Mouse (Mus musculus) kidney, adult 2 months (tissue): ENCODE measurements around the gene Ube2ql1. TPM values are rescaled to one million over a fixed set of nuclear protein-coding genes. Genes with fewer than 3 reads are reported as not detected.

ENCODE experiments used
- DNase-seq: peaks from one replicate; pipeline ENCODE4 v3.0.0; 2021
- H3K27ac ChIP-seq: fragments of 200-500 bp; 2 replicates; pipeline ENCODE4 v1.5.1; 2012; ENCODE audit warnings: low read depth, low read length, control low read depth, inconsistent platforms; ENCODE audit not compliant: insufficient read depth
- H3K27me3 ChIP-seq: fragments of 200-500 bp; replicated peaks from 2 replicates; pipeline ENCODE4 v1.6.1; 2012; ENCODE audit warnings: mild to moderate bottlenecking, moderate library complexity, low read length, inconsistent platforms; ENCODE audit not compliant: control insufficient read depth, insufficient read depth
- H3K36me3 ChIP-seq: fragments of 200-500 bp; 2 replicates; pipeline ENCODE4 v1.6.1; 2012; ENCODE audit warnings: mild to moderate bottlenecking, moderate library complexity, low read length, inconsistent platforms; ENCODE audit not compliant: control insufficient read depth, insufficient read depth
- H3K4me1 ChIP-seq: fragments of 200-500 bp; 2 replicates; pipeline ENCODE4 v1.6.1; 2011; ENCODE audit warnings: low read length; ENCODE audit not compliant: control insufficient read depth, insufficient read depth
- H3K4me3 ChIP-seq: fragments of 200-500 bp; 2 replicates; pipeline ENCODE4 v1.5.1; 2011; ENCODE audit warnings: mild to moderate bottlenecking, low read depth, low read length, control low read depth; ENCODE audit not compliant: insufficient read depth
- CTCF ChIP-seq: fragments of 200-500 bp; conservative IDR thresholded peaks from 2 replicates; pipeline ENCODE4 v1.5.1; 2011; ENCODE audit warnings: low read depth, mild to moderate bottlenecking, control low read depth, low read length, moderate library complexity, mixed read lengths; ENCODE audit not compliant: insufficient read depth, insufficient read length
- POLR2A ChIP-seq: fragments of 200-500 bp; IDR thresholded peaks from one replicate; pipeline ENCODE4 v1.6.1; 2011; ENCODE audit warnings: low read depth, low read length, control low read depth
- WGBS: fragments of 180-500 bp; shearing (Covaris S2); methylation state at CpG from one replicate; pipeline ENCODE4 v1.1.7; 2018; 5-methylcytosine and 5-hydroxymethylcytosine counted together
- polyA plus RNA-seq: library from polyadenylated mRNA; depleted of rRNA; stranded (reverse); fragments of >200 nt; gene quantifications from 2 replicates; pipeline ENCODE4 v1.2.3, GENCODE M21; 2012

Gene Ube2ql1
- polyA plus RNA-seq, 1 experiment: 1.8 TPM

DNA sequence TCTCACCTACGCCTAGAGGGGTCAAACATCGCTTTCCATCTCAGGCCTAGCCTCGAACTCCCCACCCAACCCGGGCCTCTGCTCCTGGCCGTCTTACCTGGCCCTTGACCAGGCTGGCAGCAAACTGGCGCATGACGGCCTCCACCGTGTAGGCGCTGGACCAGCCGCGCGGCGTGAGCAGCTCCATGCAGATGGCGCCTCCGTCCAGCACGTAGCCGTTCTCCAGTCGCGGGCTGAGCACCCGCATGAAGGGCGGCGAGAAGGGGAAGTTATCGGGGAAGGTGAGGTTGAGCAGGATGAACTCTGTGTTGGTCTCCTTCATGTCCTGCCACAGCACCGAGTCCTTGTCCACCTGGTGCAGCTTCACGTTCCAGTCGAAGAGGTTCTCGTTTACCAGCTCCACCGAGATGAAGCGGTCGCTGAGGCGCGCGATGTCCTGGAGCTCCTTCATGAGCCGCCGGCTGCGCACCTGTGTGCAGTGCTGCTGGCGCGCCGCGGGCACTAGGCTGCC lies 1.2 kb downstream of the Ube2ql1 start:
- WGBS: 1% methylated on average over 40 of the region's 40 CpGs
- Histone ChIP-seq H3K27ac (no peak overlapping the region), H3K4me3 (peak overlapping the region; percentile 54), H3K36me3 (no peaks in the 10 kb centered on the region), H3K27me3 (no peaks in the 10 kb centered on the region), H3K4me1 (no peaks in the 10 kb centered on the region)
- peak; percentile 19 for DNase-seq
- no peak for TF ChIP-seq POLR2A
- TF ChIP-seq CTCF: no peak

- H3K4me1 ChIP-seq: no peaks in the 10 kb centered on the region
- H3K36me3 ChIP-seq: no peaks in the 10 kb centered on the region
- no peak overlapping the region for H3K27ac ChIP-seq
- no peak overlapping the region for H3K4me3 ChIP-seq
- no peak for DNase-seq
- 22% methylated on average over 19 of the region's 19 CpGs for WGBS
- TF ChIP-seq POLR2A: no peak
- TF ChIP-seq CTCF: no peak
- no peaks in the 10 kb centered on the region for H3K27me3 ChIP-seq
These were observed 2.1 kb downstream of the Ube2ql1 start for GRCm38 (mm10) chr13:69737444-69738185.

DNA sequence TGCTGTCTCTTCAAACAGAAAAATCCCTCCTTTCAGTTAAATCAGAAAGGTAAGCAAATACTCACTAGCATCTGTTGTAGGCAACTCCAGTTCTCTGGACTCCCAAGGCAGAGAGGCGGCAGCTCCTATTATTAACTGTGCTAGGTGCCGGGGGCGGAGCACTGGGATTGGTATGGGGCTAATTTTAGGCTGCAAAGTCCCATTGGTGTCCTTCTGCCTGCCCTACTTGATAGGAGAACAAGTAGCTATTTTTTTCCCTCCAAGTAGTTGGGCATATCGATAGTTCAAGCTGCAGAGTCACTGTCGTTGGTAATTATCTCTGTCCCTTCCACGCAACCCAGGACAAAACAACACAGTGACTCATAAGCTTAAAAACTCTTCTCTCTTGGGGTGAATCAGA lies 7.1 kb downstream of the Ube2ql1 start:
- TF ChIP-seq POLR2A (no peak), CTCF (no peak)
- no peak overlapping the region for H3K4me3 ChIP-seq
- no peak for DNase-seq
- no peaks in the 10 kb centered on the region for H3K27me3 ChIP-seq
- no peaks in the 10 kb centered on the region for H3K36me3 ChIP-seq
- 89% methylated on average over 6 of the region's 6 CpGs for WGBS
- H3K27ac ChIP-seq: no peak overlapping the region
- no peaks in the 10 kb centered on the region for H3K4me1 ChIP-seq

GRCm38 (mm10) chr13:69725376-69725775 lies 14.3 kb downstream of the Ube2ql1 start:
- no peaks in the 10 kb centered on the region for H3K27me3 ChIP-seq
- no peak overlapping the region for H3K4me3 ChIP-seq
- TF ChIP-seq POLR2A (no peak), CTCF (no peak)
- no peaks in the 10 kb centered on the region for H3K36me3 ChIP-seq
- no peak overlapping the region for H3K27ac ChIP-seq
- H3K4me1 ChIP-seq: no peaks in the 10 kb centered on the region
- 93% methylated on average over 3 of the region's 3 CpGs for WGBS
- DNase-seq: no peak

GRCm38 (mm10) chr13:69721141-69721540 lies 18.5 kb downstream of the Ube2ql1 start:
- Histone ChIP-seq H3K4me1 (no peaks in the 10 kb centered on the region), H3K27ac (no peak overlapping the region), H3K4me3 (no peak overlapping the region), H3K27me3 (no peaks in the 10 kb centered on the region), H3K36me3 (no peaks in the 10 kb centered on the region)
- DNase-seq: no peak
- WGBS: 20% methylated on average over 6 of the region's 6 CpGs
- no peak for TF ChIP-seq CTCF
- TF ChIP-seq POLR2A: no peak

DNA sequence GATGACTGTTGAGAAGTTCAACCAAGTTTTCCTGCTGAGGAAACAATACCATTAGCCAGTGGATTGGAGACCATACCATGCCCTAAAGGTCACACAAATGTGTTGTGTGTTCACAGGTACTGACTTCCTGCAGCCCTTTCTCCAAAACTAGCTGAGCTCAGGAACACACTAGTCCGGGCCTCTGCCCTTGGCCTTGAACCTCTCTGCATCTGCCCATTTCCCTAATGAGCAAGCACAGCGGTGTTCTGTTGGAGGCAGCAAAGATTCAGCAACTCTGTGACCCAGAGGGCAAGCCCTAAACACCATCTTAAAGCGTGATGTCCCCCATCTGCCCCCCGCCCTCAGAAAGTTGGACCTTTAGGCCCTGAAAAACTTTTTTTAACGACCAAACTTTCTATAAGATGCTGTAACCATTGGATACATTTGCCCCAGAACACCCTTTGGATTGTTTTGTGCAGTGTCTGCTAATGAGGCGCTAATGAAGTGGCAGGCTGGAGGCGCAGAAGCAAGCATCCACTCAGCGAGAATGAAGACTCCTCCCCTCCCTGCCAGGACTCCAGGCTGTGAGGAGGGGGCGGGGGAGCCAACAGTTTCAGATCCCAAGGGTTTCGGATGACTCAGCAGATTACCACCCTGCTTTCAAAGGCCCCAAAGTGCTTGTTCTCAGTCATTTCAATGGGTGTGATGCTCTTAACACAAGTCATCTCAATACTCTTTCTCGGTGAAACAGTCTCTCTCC lies 21.7 kb downstream of the Ube2ql1 start:
- Histone ChIP-seq H3K4me1 (no peaks in the 10 kb centered on the region), H3K36me3 (no peaks in the 10 kb centered on the region), H3K27me3 (no peaks in the 10 kb centered on the region), H3K4me3 (no peak overlapping the region), H3K27ac (no peak overlapping the region)
- no peak for DNase-seq
- 23% methylated on average over 11 of the region's 11 CpGs for WGBS
- TF ChIP-seq CTCF: no peak
- TF ChIP-seq POLR2A: no peak

DNA sequence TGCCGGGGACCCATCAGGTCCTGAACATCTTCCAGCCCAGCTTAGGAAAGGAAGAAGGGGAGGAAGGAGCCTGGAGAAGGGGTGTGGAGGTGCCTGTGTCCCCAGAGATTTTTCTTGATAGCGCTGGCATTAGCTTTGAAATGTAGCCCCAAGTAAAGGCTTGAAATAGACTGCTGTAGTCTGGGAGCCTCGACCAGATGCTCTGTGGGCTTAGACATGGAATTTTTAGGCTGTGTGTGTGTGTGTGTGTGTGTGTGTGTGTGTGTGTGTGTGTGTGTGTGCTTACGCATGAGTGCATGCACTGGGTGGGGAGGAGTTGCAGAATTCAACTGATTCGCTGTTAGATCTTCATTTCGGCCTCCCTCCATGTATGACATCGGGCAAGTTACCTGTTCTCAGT lies 31.5 kb downstream of the Ube2ql1 start:
- Histone ChIP-seq H3K27ac (no peak overlapping the region), H3K4me1 (no peaks in the 10 kb centered on the region), H3K36me3 (no peaks in the 10 kb centered on the region), H3K4me3 (no peak overlapping the region), H3K27me3 (no peaks in the 10 kb centered on the region)
- TF ChIP-seq CTCF (no peak), POLR2A (no peak)
- WGBS: 89% methylated on average over 7 of the region's 7 CpGs
- no peak for DNase-seq
